Mouse (Mus musculus): ENCODE data around the gene Clec4d. TPM values are rescaled to one million over a fixed set of nuclear protein-coding genes. Genes with fewer than 3 reads are reported as not detected.
"Not testable (repeated sequence)": the region's sequence is repeated elsewhere in the genome, so short reads cannot be mapped to it uniquely, and the experiment has no call there.

The Clec4d gene
- polyA plus RNA-seq (2012; rRNA removed) = 0.32 and 0.45 TPM in 2 replicates

- no peak for DNase-seq (ENCODE audit: low spot score)
Observed at GRCm38 (mm10) chr6:123261555-123262161, at the start of gene Clec4d. Gene Clec4d, plus strand, starts transcription at chr6:123262111.

- no peak for DNase-seq (ENCODE audit: low spot score)
Observed at GRCm38 (mm10) chr6:123227519-123228166, 34.3 kb upstream of the Clec4d start.

- DNase-seq (ENCODE audit: low spot score) = no peak
Observed at GRCm38 (mm10) chr6:123229644-123230043, 32.3 kb upstream of the Clec4d start, which contains the start of gene Clec4n. Gene Clec4n, plus strand, starts transcription at chr6:123229843.

- DNase-seq (ENCODE audit: low spot score) = no peak
Observed at GRCm38 (mm10) chr6:123231149-123231548, 30.8 kb upstream of the Clec4d start.

- no peak for DNase-seq (ENCODE audit: low spot score)
Observed at GRCm38 (mm10) chr6:123237582-123237981, 24.3 kb upstream of the Clec4d start.

- no peak for DNase-seq (ENCODE audit: low spot score)
Observed at GRCm38 (mm10) chr6:123244201-123244600, 17.7 kb upstream of the Clec4d start.

GRCm38 (mm10) chr6:123248862-123249261 is 13.0 kb upstream of the Clec4d start:
- not testable (repeated sequence) for DNase-seq (ENCODE audit: low spot score)

GRCm38 (mm10) chr6:123252735-123253134 is 9.2 kb upstream of the Clec4d start:
- DNase-seq (ENCODE audit: low spot score) = no peak

- DNase-seq (ENCODE audit: low spot score) = no peak
Observed at GRCm38 (mm10) chr6:123258946-123259345, 3.0 kb upstream of the Clec4d start.

GRCm38 (mm10) chr6:123259889-123260603 is 1.9 kb upstream of the Clec4d start:
- DNase-seq (ENCODE audit: low spot score) = no peak

GRCm38 (mm10) chr6:123260868-123261267 is 1.0 kb upstream of the Clec4d start:
- no peak for DNase-seq (ENCODE audit: low spot score)

GRCm38 (mm10) chr6:123264194-123264593 is 2.3 kb downstream of the Clec4d start:
- DNase-seq (ENCODE audit: low spot score) = no peak

GRCm38 (mm10) chr6:123265809-123266208 is 3.9 kb downstream of the Clec4d start:
- no peak for DNase-seq (ENCODE audit: low spot score)

GRCm38 (mm10) chr6:123266945-123267344 is 5.0 kb downstream of the Clec4d start:
- no peak for DNase-seq (ENCODE audit: low spot score)

GRCm38 (mm10) chr6:123279443-123279842 is 17.5 kb downstream of the Clec4d start:
- DNase-seq (ENCODE audit: low spot score) = no peak

GRCm38 (mm10) chr6:123286311-123286710 is 24.4 kb downstream of the Clec4d start:
- DNase-seq (ENCODE audit: low spot score) = no peak

- DNase-seq (ENCODE audit: low spot score) = no peak
Observed at GRCm38 (mm10) chr6:123288931-123289330, 27.0 kb downstream of the Clec4d start.

- DNase-seq (ENCODE audit: low spot score) = no peak
Observed at GRCm38 (mm10) chr6:123289753-123290152, 27.8 kb downstream of the Clec4d start, which contains the start of gene Clec4e. Gene Clec4e, minus strand, starts transcription at chr6:123289870.

- DNase-seq (ENCODE audit: low spot score) = no peak
Observed at GRCm38 (mm10) chr6:123292751-123293400, 31.0 kb downstream of the Clec4d start.

GRCm38 (mm10) chr6:123293509-123293908 is 31.6 kb downstream of the Clec4d start:
- DNase-seq (ENCODE audit: low spot score) = not testable (repeated sequence)

- no peak for DNase-seq (ENCODE audit: low spot score)
Observed at GRCm38 (mm10) chr6:123296687-123297086, 34.8 kb downstream of the Clec4d start.

- not testable (repeated sequence) for DNase-seq (ENCODE audit: low spot score)
Observed at GRCm38 (mm10) chr6:123306315-123306714, 44.4 kb downstream of the Clec4d start.

Measured in urinary bladder, adult 2 months (tissue).